In the genomic region with DNA sequence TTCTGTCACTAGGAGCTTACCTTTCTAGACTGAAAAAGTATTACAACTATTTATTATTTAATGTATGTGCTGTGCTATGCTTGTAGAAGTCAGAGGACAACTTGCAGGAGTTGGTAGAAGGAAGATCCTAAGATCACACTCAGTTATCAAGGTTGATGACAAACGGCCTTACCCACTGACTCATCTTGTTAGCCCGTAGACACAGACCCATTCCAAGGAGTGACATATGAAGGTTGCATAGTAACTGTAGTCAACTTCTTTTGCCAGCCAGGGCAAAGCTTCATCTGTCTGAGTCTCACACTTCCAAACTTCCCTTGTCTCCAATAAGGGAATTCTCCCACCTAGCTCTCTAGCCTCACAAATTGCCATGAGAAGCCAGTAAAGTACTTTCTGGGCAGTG, we compare ENCODE assay signal across 17 mouse cellular contexts. TPM values are rescaled to one million over a fixed set of nuclear protein-coding genes. Genes with fewer than 3 reads are reported as not detected.
DNase-seq lines count a peak whose midpoint lies in the region; ATAC-seq and TF ChIP-seq lines count a peak whose summit lies in the region.
"Had no signal": no experiment of that assay in that cellular context is flagged by ENCODE, and none has a peak within 500 bp of the region (broad histone marks: within the 10 kb centered on the region; RNA-seq: fewer than 3 reads in every experiment).

No protein-coding gene starts in this region.

- H3K9me3 ChIP-seq in heart, embryonic 10.5 days = no peaks in the 10 kb centered on the region
- H3K9me3 ChIP-seq in limb, embryonic 15.5 days = no peaks in the 10 kb centered on the region
- H3K9me3 ChIP-seq in limb, embryonic 10.5 days (replicated peaks) = no peaks in the 10 kb centered on the region
- no peaks in the 10 kb centered on the region for H3K9me3 ChIP-seq in embryonic facial prominence, embryonic 15.5 days (replicated peaks)
- no peaks in the 10 kb centered on the region for H3K9me3 ChIP-seq in liver, postnatal 0 days (ENCODE audit: low read length)
- H3K9me3 ChIP-seq: embryonic facial prominence, embryonic 13.5 days; midbrain, embryonic 13.5 days; neural tube, embryonic 12.5 days had no signal

- TF ChIP-seq CTCF in liver, postnatal 0 days (IDR thresholded peaks at IDR 0.05; ENCODE audit: low read depth) = no peak

- WGBS in heart, embryonic 10.5 days = 46% methylated on average over 2 of the region's 2 CpGs
- WGBS in limb, embryonic 15.5 days = 72% methylated on average over 2 of the region's 2 CpGs
- WGBS in limb, embryonic 10.5 days = 77% methylated on average over 2 of the region's 2 CpGs
- WGBS in embryonic facial prominence, embryonic 15.5 days = 72% methylated on average over 2 of the region's 2 CpGs
- WGBS in liver, postnatal 0 days (ENCODE audit: insufficient replicate concordance) = 53% methylated on average over 2 of the region's 2 CpGs

- H3K4me1 ChIP-seq in heart, embryonic 10.5 days = peaks cover 69% of the 10 kb centered on the region
- H3K4me1 ChIP-seq in limb, embryonic 15.5 days = peaks cover 69% of the 10 kb centered on the region
- peaks cover 63% of the 10 kb centered on the region for H3K4me1 ChIP-seq in limb, embryonic 10.5 days
- H3K4me1 ChIP-seq in embryonic facial prominence, embryonic 15.5 days = peaks cover 70% of the 10 kb centered on the region
- H3K4me1 ChIP-seq in liver, postnatal 0 days (ENCODE audit: insufficient read depth) = peaks cover 82% of the 10 kb centered on the region

- no peak overlapping the region for H3K4me3 ChIP-seq in heart, embryonic 10.5 days
- no peak overlapping the region for H3K4me3 ChIP-seq in limb, embryonic 15.5 days
- H3K4me3 ChIP-seq in limb, embryonic 10.5 days = no peak overlapping the region
- H3K4me3 ChIP-seq in embryonic facial prominence, embryonic 15.5 days (replicated peaks) = no peak overlapping the region
- no peak overlapping the region for H3K4me3 ChIP-seq in liver, postnatal 0 days (ENCODE audit: low read depth, low read length)
- H3K4me3 ChIP-seq: embryonic facial prominence, embryonic 13.5 days; midbrain, embryonic 13.5 days; neural tube, embryonic 12.5 days had no signal

- peak overlapping the region; percentile 83 for H3K27ac ChIP-seq in heart, embryonic 10.5 days
- peak overlapping the region; percentile 74; the same call in 1 of the 2 replicates for H3K27ac ChIP-seq in limb, embryonic 15.5 days
- H3K27ac ChIP-seq in limb, embryonic 10.5 days = no peak overlapping the region
- H3K27ac ChIP-seq in embryonic facial prominence, embryonic 15.5 days (replicated peaks) = peak overlapping the region; percentile 73; the same call in 1 of the 2 replicates
- peak overlapping the region; percentile 89 for H3K27ac ChIP-seq in liver, postnatal 0 days (ENCODE audit: low read depth)

- no peak overlapping the region for H3K4me2 ChIP-seq in limb, embryonic 15.5 days
- H3K4me2 ChIP-seq in embryonic facial prominence, embryonic 15.5 days (replicated peaks) = no peak overlapping the region
- H3K4me2 ChIP-seq in liver, postnatal 0 days (ENCODE audit: low read depth, low read length) = no peak overlapping the region
- H3K4me2 ChIP-seq: embryonic facial prominence, embryonic 13.5 days; midbrain, embryonic 13.5 days; neural tube, embryonic 12.5 days had no signal

- no peak overlapping the region for H3K9ac ChIP-seq in limb, embryonic 15.5 days
- no peak overlapping the region for H3K9ac ChIP-seq in embryonic facial prominence, embryonic 15.5 days
- peak overlapping the region; percentile 42; the same call in 1 of the 2 replicates for H3K9ac ChIP-seq in liver, postnatal 0 days (replicated peaks)
- H3K9ac ChIP-seq: embryonic facial prominence, embryonic 13.5 days; midbrain, embryonic 13.5 days; neural tube, embryonic 12.5 days had no signal

- DNase-seq in heart, embryonic 10.5 days (ENCODE audit: low spot score) = no peak
- no peak for DNase-seq in heart, postnatal 25 days (ENCODE audit: low spot score)
- no peak for DNase-seq in limb, embryonic 10.5 days (ENCODE audit: low spot score)
- DNase-seq in liver, postnatal 0 days = no peak
- DNase-seq in left cerebral cortex, adult 8-10 months (ENCODE audit: low spot score in 2 of 2) = no peak
- DNase-seq in right cerebral cortex, adult 2 months (ENCODE audit: low spot score in 2 of 2) = no peak
- DNase-seq: cerebellum, postnatal 10 days; right cerebral cortex, postnatal 25 days had no signal

- ATAC-seq in limb, embryonic 15.5 days (ENCODE audit: insufficient number of reproducible peaks, low FRiP score, low TSS enrichment, low read depth) = no peak
- no peak for ATAC-seq in embryonic facial prominence, embryonic 15.5 days (ENCODE audit: insufficient number of reproducible peaks, low FRiP score, low TSS enrichment, low read depth)
- ATAC-seq in liver, postnatal 0 days = no peak
- ATAC-seq: midbrain, embryonic 13.5 days had no signal

- H3K36me3 ChIP-seq in heart, embryonic 10.5 days = no peaks in the 10 kb centered on the region
- no peaks in the 10 kb centered on the region for H3K36me3 ChIP-seq in limb, embryonic 15.5 days
- H3K36me3 ChIP-seq in limb, embryonic 10.5 days = no peaks in the 10 kb centered on the region
- no peaks in the 10 kb centered on the region for H3K36me3 ChIP-seq in embryonic facial prominence, embryonic 15.5 days
- peaks cover 7% of the 10 kb centered on the region; the same call in 1 of the 2 replicates for H3K36me3 ChIP-seq in liver, postnatal 0 days (replicated peaks; ENCODE audit: insufficient read depth, low read length)
- H3K36me3 ChIP-seq: embryonic facial prominence, embryonic 13.5 days; midbrain, embryonic 13.5 days; neural tube, embryonic 12.5 days had no signal

- no peak for TF ChIP-seq EP300 in liver, postnatal 0 days (IDR thresholded peaks at IDR 0.05; ENCODE audit: low read depth)

- intact Hi-C loops in heart, postnatal 25 days (cut with DNase I) = no loop called here

- H3K27me3 ChIP-seq in heart, embryonic 10.5 days (ENCODE audit: insufficient read depth, poor library complexity, severe bottlenecking) = no peaks in the 10 kb centered on the region
- H3K27me3 ChIP-seq in limb, embryonic 15.5 days = no peaks in the 10 kb centered on the region
- H3K27me3 ChIP-seq in limb, embryonic 10.5 days (ENCODE audit: low read depth, poor library complexity, severe bottlenecking) = no peaks in the 10 kb centered on the region
- H3K27me3 ChIP-seq in embryonic facial prominence, embryonic 15.5 days = no peaks in the 10 kb centered on the region
- no peaks in the 10 kb centered on the region for H3K27me3 ChIP-seq in liver, postnatal 0 days (ENCODE audit: insufficient read depth, low read length)
- H3K27me3 ChIP-seq: embryonic facial prominence, embryonic 13.5 days; midbrain, embryonic 13.5 days; neural tube, embryonic 12.5 days had no signal

RNA-seq across cellular contexts. Expression of a gene that starts 24.1 kb away (rescaled TPM):
- 16.3 and 17.3 TPM in 2 replicates for polyA plus RNA-seq in heart, embryonic 10.5 days (2016; fragmentation: Nextera tagmentation; extraction: Ambion mirVana)
- total RNA-seq in heart, postnatal 25 days (2021) = 10 to 100 TPM; 27.7 to 32.5 TPM
- 83.7 and 87.9 TPM in 2 replicates for polyA plus RNA-seq in limb, embryonic 15.5 days (2015; fragmentation: Nextera tagmentation; extraction: Ambion mirVana)
- polyA plus RNA-seq in limb, embryonic 10.5 days (2016; fragmentation: Nextera tagmentation; extraction: Ambion mirVana) = 21.3 and 23.5 TPM in 2 replicates
- 65.2 and 75.4 TPM in 2 replicates for polyA plus RNA-seq in embryonic facial prominence, embryonic 15.5 days (2015; fragmentation: Nextera tagmentation; extraction: Ambion mirVana)
- polyA plus RNA-seq in liver, postnatal 0 days (2015; fragmentation: Nextera tagmentation; extraction: Ambion mirVana) = 14.4 and 19.5 TPM in 2 replicates
- total RNA-seq in left cerebral cortex, adult 8-10 months (2022) = 10 to 100 TPM; 28.3 to 36.3 (median 35.3) TPM

RNA-seq across cellular contexts. Expression of a gene that starts 50.9 kb away (rescaled TPM):
- 32.3 and 36.9 TPM in 2 replicates for polyA plus RNA-seq in heart, embryonic 10.5 days (2016; fragmentation: Nextera tagmentation; extraction: Ambion mirVana)
- total RNA-seq in heart, postnatal 25 days (2021) = 1 to 10 TPM; 8.2 to 8.7 TPM
- 38.4 and 38.6 TPM in 2 replicates for polyA plus RNA-seq in limb, embryonic 15.5 days (2015; fragmentation: Nextera tagmentation; extraction: Ambion mirVana)
- polyA plus RNA-seq in limb, embryonic 10.5 days (2016; fragmentation: Nextera tagmentation; extraction: Ambion mirVana) = 46.1 and 50.7 TPM in 2 replicates
- 34.1 and 35.1 TPM in 2 replicates for polyA plus RNA-seq in embryonic facial prominence, embryonic 15.5 days (2015; fragmentation: Nextera tagmentation; extraction: Ambion mirVana)
- polyA plus RNA-seq in liver, postnatal 0 days (2015; fragmentation: Nextera tagmentation; extraction: Ambion mirVana) = 8.5 and 9.3 TPM in 2 replicates
- 10 to 100 TPM; 25.8 to 31.6 (median 30.3) TPM for total RNA-seq in left cerebral cortex, adult 8-10 months (2022)

RNA-seq across cellular contexts. Expression of a gene that starts 54.5 kb away (rescaled TPM):
- polyA plus RNA-seq in heart, embryonic 10.5 days (2016; fragmentation: Nextera tagmentation; extraction: Ambion mirVana) = not detected in 2 replicates
- not detected for total RNA-seq in heart, postnatal 25 days (2021)
- polyA plus RNA-seq in limb, embryonic 15.5 days (2015; fragmentation: Nextera tagmentation; extraction: Ambion mirVana) = not detected in 2 replicates
- not detected in 2 replicates for polyA plus RNA-seq in limb, embryonic 10.5 days (2016; fragmentation: Nextera tagmentation; extraction: Ambion mirVana)
- polyA plus RNA-seq in embryonic facial prominence, embryonic 15.5 days (2015; fragmentation: Nextera tagmentation; extraction: Ambion mirVana) = not detected in 2 replicates
- polyA plus RNA-seq in liver, postnatal 0 days (2015; fragmentation: Nextera tagmentation; extraction: Ambion mirVana) = not detected in 2 replicates
- under 1 TPM in 1 of 4 experiments, not detected in 3; 0.30 TPM for total RNA-seq in left cerebral cortex, adult 8-10 months (2022)
- total RNA-seq: granulocyte monocyte progenitor cell, adult 5-6 weeks; layer of hippocampus, postnatal 14 days had no signal
- polyA plus RNA-seq: embryonic facial prominence, embryonic 13.5 days; kidney, embryonic 14.5 days; limb, embryonic 14.5 days; midbrain, embryonic 13.5 days; neural tube, embryonic 12.5 days had no signal
